Mouse (Mus musculus): Measurements from ENCODE around the gene Ncor1.

DNA sequence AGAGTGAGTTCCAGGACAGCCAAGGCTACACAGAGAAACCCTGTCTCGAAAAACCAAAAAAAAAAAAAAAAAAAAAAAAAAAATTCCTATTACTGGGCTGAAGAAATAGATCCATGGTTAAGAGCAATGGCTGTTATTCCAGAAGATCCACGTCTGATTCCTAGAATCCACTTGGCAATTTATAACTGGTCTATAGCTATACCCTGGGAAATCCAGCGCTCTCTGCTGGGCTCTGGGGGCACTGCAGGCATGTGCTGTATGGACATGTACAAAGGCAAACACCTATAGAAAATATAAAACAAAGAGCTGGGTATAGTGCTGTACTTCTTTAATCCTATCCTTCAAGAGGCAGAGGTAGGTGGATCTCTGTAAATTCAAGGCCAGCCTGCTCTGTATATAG, 31.2 kb downstream of the Ncor1 start:
- no peak for TF ChIP-seq POLR2A (IDR thresholded peaks at IDR 0.05; ENCODE audit: insufficient read depth, low read length)
- peak; percentile 64 for TF ChIP-seq CTCF (IDR thresholded peaks at IDR 0.05; ENCODE audit: low read depth, low read length)
- no peak for TF ChIP-seq EP300 (IDR thresholded peaks at IDR 0.05; ENCODE audit: insufficient read depth, low read depth, low read length)
